Mouse (Mus musculus) testis, postnatal 10 days (tissue): ENCODE measurements at regions not wholly inside any gene's neighbourhood (a gene's known extent, or its start where the extent isn't known, plus 50 kb on each side); places are given as distances from the start of the nearest gene placed in this dataset.

ENCODE experiments used
- DNase-seq: peaks from one replicate; pipeline ENCODE4 v3.0.0; 2021; ENCODE audit warnings: low spot score

DNA sequence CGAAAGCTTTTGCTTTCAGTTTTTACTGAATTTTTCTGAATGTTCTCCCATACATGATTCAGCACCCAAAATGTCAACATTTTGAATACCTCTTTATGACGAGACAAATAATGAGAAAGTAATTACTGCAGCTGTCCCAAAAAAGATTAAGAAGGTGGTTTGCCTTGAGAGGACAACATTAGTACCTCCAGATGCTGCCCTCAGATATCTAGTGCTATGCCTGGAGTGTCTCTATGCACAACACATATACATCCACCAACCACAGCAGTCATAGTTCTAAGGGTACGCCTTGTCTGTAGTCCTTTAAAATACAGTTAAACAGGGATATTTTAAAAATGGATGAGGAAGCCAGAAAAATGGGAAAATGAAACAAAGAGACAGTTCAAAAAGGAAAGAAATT is 81.1 kb upstream of the Gpc5 start:
- DNase-seq = no peak

- no peak for DNase-seq
These were observed 76.7 kb upstream of the Gpc5 start for GRCm38 (mm10) chr14:115015299-115015698.

GRCm38 (mm10) chr14:115017410-115018153 is 74.4 kb upstream of the Gpc5 start:
- peak; percentile 62 for DNase-seq

GRCm38 (mm10) chr14:115028011-115028410 is 64.0 kb upstream of the Gpc5 start:
- no peak for DNase-seq

- no peak for DNase-seq
These were observed 60.3 kb upstream of the Gpc5 start for GRCm38 (mm10) chr14:115031734-115032133.

DNA sequence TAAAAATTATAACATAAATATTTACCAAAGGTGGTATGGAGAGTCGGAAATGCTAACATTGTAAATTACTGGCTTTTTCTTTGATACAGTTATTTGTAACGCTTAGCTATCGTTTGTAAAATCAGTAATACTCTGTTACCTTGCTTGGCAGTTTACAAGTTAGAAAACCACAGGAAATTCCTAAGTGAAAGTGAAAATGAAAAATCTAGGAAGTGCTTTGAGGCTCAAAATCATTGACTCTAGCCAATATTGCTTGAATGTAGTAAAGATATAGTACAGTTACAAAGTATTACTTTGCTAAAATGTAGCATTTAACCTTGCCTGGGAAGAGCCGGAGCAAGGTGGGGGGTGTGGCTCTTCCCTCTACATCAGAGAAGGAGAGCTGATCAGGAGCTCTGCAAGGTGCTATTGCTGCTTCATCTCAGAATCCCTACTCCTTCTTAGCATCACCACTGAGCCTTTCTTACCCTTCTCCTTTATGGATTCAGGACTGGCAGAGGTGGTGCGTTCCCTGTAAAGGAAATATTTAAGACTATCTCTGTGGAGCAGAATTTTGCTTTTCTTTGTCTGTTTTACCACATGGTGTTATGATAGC is 58.5 kb upstream of the Gpc5 start:
- DNase-seq = no peak

DNA sequence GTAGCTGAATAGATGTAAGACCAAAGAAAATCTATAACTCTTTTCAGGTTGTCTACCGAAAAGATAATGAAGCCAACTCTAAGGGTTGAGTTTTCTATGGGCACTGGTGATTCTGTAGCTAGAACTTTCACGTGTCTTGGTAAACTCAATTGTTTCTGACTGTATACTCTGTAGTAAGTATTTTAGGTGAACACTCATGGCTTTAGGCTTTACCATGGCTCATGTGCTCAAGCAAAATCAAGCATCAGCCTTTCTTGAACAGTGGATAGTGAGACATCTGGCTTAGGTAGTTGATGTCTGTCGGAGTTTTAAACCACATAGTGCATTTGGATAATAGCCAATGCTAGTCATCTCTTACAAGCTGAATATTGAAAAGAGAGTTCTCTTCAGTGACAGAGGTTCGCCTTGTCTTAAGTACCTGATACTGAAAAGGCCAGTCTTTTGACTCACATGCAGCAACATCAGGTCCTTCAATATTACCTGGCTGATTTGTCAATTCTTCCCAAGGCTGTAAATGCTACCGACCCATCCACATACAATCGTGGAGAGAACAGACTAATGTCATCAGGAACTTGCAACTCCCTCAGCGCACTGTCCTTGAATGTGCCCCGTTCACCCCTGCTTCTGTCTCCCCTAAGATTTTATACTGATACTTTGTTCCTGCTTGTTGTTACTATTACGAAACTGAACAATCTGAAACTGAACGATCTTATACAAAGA is 57.1 kb upstream of the Gpc5 start:
- DNase-seq = no peak

- no peak for DNase-seq
These were observed 54.8 kb upstream of the Gpc5 start for GRCm38 (mm10) chr14:115037086-115037793.

DNA sequence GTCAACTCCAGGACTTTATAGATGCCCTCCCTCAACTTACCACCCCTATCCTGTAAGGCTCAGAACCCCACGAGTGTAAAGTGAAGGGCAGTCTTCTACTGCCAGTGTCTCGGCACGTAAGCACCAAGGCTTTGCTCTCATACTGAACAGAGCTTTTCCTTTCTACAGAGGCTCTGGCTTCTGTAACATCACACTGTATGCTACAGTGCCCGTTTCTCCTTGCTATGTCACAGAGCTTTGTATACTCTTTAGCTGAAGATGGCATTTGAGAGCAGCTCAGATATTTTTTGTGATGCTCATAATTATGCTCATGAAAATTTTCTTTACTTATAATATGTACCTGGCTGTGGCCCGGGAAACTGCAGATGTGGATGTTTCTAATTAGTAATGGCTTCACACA is 53.2 kb upstream of the Gpc5 start:
- no peak for DNase-seq

DNA sequence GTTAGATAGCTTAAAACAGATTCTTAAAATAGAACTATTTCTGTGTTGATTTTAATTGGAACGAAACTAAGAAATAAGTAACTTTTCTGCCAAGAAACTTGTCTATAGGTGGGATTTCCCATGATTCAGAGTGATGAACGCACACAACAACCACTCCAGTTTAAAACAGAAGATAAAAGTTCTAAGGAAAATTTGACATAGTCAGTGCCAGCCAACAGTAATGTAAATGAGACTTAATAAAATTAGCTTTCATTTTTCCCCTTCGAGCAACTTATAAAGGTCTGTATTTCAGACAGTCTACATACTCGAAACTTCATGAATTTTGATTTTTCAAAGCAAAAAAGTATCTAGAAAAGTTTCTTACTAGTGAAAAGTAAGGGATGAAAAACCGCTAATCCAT is 52.5 kb upstream of the Gpc5 start:
- no peak for DNase-seq

DNA sequence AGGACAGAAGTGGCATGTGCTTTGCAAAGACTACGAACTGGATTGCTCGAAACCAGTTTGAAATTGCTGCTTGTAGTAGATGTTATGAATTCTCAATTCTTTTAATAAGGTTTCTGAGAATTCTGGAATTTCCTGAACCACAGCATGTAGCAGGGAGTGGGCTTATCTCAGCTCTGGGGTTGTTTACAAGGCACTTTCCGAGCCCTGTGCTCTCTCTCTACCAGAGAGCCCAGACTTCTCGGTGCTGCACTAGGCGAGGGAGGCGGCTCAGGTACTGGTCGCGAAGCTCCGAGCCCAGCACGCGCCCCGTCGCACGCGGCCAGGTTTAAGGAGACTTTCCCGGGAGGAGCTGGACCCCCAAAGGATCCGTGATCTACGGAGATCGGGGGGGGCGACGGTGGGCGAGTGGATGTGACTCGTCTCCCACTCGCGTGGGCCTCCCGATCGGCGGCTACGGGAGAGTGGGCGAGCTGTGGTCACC is 51.9 kb upstream of the Gpc5 start:
- no peak for DNase-seq

- peak; percentile 91 for DNase-seq
These were observed 51.3 kb upstream of the Gpc5 start for GRCm38 (mm10) chr14:115040578-115041206.

DNA sequence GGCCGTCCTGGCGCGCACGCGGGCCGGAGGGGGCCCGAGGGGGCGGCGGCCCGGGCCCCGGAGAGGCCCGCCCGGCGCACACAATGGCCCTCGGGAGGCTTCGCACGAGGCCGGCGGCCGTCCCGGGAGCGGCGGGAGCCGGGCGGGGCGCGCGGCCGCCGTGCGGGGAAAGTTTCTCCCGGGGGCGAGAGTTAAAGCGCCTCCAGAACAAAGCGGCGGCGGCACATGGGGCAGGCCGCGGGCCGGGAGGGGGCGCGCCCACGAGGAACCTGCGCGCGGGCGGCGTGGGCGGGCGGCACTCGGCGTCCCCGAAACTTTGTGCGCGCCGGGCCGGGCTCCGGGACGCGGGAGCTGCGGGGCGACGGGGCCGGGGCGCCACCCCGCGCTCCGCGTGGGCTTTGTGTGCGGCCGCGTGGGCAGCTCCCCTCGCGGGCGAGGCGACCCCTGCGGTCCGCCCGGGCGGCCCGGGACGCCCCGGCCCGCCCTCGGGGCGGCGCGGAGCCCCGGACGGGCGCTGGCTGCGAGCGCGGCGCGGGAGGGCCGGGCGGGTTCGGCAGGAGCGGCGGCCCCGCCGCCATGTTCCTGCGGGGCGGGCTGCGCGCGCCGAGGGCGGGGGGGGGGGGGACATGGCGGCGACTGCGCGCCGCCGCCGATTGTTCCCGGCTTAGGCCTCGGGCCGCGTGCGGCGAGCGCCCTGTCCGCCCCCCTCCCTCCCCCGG is 50.5 kb upstream of the Gpc5 start:
- peak; percentile 74 for DNase-seq

GRCm38 (mm10) chr14:115042055-115042564 is 49.9 kb upstream of the Gpc5 start:
- DNase-seq = peak; percentile 90
